Mouse (Mus musculus): ENCODE data around the gene Hist1h2bn. TPM values are rescaled to one million over a fixed set of nuclear protein-coding genes. Genes with fewer than 3 reads are reported as not detected.
"Not testable (repeated sequence)": the region's sequence is repeated elsewhere in the genome, so short reads cannot be mapped to it uniquely, and the experiment has no call there.

Hist1h2bn gene
- polyA plus RNA-seq, 1 experiment = 1.1 TPM

DNA sequence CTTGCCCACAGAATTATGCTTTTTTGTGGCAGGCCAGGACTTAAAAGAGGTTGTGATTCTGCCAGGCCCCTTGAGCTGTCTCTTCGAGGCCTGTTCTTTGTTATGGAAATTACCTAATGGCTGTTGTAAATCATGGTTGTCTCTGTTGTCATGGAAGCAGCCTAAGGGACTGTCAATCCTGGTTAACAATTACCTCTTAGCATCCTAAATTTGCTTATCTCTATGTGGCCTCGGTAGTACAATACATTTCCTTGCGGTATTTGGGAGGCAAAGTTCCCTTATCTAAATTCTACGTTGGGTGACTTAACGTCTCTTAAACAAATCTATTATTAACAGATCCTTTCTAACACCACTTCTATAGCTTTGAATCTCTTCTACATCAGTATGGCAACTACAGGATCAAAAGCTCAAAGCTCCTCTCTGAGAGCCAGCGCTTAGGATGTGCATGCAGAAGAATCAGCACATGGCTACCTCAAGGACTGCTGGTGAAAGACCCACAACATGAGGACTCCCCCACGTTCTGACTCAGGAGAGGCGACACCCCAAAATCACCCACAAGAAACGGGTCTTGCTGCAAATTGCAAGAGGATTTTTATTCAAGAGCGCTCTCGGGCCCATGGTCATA is 25.9 kb upstream of the Hist1h2bn start:
- DNase-seq (ENCODE audit: low read depth) = no peak

DNA sequence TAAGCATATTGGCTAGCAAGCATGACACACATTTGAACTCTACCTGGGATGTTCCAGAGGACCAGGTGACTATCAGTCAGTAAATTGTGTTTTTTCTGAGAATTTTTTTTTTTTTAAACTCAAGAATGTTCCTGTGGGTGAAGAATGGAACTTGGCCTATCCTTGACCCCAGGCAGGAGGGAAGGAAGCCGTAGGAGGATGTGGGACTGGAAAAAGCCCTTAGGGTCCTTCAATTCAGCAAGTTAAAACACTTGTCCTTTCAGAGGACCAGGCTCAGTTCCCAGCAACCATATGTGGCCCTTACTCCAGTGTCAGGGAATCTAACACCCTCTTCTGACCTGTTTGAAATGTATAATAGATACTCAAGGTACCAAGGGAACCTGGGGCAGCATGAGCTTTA is 24.4 kb upstream of the Hist1h2bn start:
- no peak for DNase-seq (ENCODE audit: low read depth)

DNA sequence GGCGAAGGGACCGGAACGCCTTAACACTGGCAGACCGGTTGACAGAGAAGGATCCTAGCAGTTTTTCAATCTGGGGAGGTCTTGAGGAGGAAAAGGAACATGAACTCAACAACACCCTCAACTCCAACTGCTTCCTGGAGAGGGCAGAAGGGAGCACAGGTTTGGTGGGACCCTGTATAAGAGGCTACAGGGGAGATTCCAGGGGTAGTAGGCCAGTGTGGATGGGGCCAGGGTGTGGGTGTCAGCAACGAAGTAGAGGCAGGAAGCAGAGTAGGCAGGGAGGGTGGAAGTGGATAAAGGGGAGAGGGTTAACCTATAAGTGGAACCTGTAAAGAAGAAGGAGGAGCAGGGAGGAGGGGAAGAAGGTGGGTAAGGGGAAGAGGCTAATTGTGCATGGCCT is 20.5 kb upstream of the Hist1h2bn start:
- no peak for DNase-seq (ENCODE audit: low read depth)

DNA sequence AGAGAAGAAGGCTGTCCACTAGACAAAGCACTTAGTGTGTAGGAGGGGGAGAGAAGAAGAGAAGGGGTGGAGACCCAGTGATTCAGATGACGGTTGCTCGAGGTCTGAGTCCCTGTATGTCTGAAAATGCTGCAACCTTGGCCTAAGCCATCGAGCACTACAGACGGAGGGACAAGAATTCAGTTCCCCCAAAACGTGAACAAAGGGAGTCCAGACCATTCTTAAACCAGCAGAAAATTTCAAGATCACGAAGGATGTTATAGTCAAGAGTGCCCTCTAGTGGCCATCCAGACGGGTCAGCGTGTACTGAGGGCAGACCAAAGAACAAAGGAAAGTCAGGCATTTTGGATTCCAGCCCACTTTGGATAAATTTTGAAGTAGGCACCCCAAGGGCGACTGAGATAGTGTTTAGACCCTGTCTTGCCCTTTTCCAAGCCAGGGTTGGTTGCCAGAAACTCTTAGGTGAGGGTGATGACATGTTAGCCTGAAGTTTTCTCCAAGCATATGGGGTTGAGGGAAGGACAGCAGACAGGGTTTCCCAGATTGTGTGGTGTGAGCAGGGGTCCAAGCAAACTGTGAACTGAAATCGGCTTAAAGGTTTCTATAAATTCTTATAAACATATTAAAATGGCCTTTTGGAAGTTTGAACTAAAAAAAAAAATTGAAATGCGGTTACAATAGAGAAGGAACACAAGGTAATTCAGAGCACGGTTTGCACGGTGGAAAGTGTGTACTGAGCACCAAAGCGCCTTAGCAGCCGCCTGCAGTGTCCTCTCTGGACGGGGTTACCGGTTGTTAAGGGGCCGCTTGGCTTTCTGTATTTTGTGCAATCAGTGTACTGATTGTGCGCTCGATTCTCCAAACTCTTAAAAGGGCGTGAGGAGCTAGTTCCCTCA is 19.7 kb upstream of the Hist1h2bn start:
- DNase-seq (ENCODE audit: low read depth) = no peak

DNA sequence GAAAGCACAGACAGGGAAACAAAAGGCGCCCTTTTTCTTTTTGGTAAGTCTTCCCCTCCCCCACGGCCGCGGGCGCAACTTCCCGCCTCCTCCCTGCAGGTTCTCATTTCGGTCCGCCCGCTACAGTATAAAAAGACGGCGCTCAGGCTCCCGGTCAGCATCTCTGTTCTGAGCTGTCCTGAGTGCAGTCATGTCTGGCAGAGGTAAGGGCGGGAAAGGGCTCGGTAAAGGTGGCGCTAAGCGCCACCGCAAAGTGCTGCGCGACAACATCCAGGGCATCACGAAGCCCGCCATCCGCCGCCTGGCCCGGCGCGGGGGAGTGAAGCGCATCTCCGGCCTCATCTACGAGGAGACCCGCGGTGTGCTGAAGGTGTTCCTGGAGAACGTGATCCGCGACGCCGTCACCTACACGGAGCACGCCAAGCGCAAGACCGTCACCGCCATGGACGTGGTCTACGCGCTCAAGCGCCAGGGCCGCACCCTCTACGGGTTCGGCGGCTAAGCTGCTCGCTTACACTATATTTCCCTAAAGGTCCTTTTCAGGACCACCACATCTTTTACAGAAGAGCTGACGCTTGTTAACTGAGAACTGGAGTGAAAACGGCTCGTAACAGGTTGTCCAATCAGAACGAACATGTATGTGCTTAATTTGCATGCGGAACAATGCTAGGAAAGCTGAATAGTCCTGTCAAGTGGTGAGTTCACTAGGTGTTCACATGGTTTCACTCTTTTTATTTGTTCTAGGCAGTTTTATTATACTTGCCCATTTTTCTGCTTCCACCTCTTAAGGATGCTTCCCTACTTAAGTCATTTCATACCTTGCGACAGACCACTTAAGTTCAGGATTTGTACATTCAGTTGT is 18.8 kb upstream of the Hist1h2bn start, which contains the start of gene Hist1h4j:
TSS of gene Hist1h4j (plus strand) at position 159 of the 862 bp plus-strand sequence.
- not testable (repeated sequence) for DNase-seq (ENCODE audit: low read depth)

DNA sequence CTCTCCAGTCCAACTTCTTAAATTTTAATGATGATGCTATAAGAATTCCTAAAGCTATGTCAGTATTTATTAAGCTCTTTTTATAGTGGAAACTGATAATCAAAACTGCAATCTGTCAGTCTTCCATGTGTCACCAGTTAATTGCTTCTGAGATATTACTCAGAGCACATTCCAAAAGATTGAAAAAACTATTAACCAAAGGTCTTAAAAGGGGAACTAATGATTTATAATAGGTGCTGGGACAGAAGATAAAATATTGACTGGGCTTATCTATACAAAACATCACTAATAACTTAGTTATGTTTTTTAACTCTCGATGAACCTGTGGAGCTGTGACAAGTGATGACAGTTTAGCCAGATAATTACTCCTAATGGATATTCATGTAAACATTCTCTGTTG is 8.9 kb upstream of the Hist1h2bn start:
- no peak for DNase-seq (ENCODE audit: low read depth)

DNA sequence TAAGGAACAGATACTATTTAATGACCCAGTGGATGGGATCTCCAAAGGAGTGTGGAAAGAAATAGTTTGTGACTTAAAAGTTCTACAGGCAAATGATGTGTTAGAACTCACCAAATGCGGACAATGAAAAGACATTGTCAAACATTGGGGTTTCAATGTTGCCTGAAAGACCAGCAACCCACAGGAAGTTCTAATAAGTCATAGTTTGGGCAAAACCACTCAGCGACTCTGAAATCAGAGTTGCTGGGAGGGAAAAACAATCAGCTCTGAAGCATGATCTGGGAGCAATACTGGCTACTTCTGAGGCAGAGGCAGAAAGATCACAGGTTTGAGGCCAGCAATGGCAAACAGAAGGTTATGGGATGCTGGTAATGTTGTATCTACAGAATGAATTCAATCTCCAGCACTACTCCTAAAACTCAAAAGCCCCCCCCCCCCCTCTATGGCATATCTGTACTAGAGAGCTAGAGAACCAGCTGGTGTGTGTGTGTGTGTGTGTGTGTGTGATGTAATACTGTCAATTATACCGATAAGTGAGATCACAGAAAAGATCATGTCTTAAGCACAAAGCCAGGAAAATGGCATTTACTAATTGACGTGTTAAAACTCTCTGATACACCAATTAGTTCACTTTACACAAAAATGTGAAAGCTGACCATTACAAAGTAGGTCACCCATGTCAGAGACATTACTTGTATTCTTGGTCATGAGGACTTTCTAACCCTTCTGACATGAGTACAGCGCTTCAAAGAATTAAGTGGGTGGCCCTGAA is 4.3 kb upstream of the Hist1h2bn start:
- no peak for DNase-seq (ENCODE audit: low read depth)

DNA sequence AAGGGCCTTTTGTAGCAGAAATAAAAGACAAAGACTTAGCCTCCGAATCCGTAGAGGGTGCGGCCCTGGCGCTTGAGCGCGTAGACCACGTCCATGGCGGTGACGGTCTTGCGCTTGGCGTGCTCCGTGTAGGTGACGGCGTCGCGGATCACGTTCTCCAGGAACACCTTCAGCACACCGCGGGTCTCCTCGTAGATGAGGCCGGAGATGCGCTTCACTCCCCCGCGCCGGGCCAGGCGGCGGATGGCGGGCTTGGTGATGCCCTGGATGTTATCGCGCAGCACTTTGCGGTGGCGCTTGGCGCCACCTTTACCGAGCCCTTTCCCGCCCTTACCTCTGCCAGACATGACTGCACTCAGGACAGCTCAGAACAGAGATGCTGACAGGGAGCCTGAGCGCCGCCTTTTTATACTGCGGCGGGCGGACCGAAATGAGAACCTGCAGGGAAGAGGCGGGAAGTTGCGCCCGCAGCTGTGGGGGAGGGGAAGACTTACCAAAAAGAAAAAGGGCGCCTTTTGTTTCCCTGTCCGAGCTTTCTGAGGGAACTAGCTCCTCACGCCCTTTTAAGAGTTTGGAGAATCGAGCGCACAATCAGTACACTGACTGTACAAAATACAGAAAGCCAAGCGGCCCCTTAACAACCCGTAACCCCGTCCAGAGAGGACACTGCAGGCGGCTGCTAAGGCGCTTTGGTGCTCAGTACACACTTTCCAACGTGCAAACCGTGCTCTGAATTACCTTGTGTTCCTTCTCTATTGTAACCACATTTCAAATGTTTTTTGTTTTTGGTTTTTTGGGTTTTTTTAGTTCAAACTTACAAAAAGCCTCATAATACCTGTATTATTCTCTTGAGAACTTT is 3.5 kb upstream of the Hist1h2bn start, which contains the start of gene Hist1h4k:
TSS of gene Hist1h4k (minus strand) at position 347 of the 859 bp plus-strand sequence.
- not testable (repeated sequence) for DNase-seq (ENCODE audit: low read depth)

DNA sequence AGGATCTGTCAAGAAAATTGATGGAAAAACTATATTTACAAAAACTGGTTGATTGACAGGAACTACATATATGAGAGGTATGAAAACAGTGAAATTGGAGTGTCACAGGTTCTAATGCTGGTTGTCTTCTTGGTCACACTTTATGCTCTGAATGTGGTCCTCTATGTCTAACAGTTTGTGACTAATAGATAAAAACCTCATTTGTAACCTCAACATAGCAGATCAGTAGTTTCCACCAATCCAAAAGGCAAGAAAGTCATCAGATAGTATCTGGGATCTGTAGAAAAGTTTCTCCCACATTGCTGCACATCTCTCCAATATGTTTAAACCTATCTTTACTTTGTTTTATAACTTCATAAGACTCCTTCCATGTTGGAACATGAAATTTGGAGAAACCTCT is 2.5 kb upstream of the Hist1h2bn start:
- no peak for DNase-seq (ENCODE audit: low read depth)

DNA sequence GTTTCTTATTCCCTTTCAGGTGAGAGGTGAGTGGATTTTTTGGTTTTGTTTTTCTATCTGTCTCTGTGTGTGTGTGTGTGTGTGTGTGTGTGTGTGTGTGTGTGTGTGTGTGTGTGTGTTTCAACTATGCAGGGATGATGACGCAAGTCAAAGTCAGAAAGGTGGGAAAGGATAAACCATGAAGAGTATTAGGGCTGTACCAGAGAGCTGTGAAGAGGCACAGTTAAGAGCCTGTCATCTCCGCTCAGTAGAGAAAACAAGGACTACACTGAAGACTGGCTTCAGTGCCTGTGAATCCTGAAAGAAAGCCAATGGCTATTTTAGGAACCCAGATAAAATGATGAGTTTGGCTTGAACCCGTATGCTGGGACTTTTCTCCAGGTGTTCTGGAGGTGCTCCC is 2.1 kb upstream of the Hist1h2bn start:
- DNase-seq (ENCODE audit: low read depth) = no peak

DNA sequence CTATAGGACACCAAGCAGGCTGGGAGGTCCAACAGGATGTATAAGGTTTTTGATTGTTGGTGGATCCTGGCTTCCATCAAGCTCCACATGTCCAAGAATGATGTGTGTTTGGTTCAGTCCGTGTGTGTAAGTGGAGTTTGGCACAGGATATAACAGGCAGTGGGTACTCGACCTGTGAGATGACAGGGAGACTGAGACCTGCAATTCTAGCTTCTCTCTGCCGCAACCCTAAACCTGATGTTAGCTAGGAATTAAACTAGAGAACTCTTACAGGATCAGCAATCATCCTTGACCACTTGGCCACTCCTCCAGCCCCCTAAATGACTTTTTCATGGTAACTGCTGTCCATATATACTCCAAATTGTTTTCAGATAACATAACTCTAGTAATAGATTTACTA is 1.6 kb upstream of the Hist1h2bn start:
- DNase-seq (ENCODE audit: low read depth) = no peak

DNA sequence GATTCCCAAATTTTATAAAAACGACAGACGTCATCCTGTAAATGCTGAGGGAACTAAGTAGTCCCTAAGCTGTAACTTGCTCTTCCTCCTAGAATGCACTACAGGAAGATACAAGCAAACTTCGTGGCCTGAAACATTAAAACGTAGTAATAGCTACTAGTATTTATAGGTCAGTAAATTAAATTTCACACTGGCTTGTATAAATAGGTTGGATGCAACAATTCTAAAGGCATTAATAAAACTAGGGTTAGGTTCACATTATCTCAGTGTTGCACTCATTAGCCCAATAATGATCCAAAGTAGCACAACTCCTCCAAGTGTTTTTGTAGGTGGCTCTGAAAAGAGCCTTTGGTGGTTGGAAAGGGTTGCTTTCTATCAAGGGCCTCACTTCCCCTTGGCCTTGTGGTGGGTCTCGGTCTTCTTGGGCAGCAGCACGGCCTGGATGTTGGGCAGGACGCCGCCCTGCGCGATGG is 836 bp upstream of the Hist1h2bn start:
- DNase-seq (ENCODE audit: low read depth) = no peak

DNA sequence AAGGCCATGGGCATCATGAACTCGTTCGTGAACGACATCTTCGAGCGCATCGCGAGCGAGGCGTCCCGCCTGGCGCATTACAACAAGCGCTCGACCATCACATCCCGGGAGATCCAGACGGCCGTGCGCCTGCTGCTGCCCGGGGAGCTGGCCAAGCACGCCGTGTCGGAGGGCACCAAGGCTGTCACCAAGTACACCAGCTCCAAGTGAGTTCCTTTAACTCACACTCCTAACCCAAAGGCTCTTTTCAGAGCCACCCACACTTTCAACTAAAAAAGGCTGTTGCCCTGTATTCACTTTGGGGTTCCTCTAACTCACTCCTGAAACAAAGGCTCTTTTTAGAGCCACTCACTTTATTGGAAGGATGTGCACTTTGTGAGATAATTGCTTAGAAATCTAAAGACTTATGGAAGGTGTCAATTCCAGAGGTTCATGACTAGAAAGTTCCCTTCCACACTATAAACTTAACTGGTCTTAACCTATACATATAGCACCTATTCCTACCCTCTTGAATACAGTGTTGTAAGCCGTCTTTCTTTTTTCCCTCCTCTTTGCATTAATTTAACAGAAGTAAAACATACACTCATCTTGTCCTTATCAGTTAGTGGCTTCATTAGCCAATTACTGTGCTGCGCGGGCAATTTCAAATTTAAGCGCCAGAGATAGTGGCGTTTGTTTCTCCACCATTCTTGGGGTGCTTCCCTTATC is 525 bp downstream of the Hist1h2bn start:
- not testable (repeated sequence) for DNase-seq (ENCODE audit: low read depth)

DNA sequence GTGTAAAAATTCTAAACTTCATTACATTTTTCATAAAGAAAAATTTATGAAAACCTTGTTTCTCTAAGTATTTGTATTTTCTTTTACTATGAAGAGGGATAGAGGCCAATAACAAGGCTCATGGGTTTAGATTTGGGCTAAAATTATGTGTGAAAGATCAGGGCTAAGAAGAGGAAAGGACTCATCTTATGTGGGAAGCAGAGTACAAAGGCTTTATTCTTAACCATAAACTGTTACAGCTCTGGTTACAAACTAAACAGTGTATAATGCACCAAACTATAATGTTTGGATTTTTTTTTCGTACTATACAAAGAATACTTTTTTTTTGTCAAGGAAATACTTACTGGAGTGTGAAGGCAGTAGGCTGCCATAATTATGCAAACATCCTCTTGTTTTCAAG is 1.8 kb downstream of the Hist1h2bn start:
- DNase-seq (ENCODE audit: low read depth) = no peak

DNA sequence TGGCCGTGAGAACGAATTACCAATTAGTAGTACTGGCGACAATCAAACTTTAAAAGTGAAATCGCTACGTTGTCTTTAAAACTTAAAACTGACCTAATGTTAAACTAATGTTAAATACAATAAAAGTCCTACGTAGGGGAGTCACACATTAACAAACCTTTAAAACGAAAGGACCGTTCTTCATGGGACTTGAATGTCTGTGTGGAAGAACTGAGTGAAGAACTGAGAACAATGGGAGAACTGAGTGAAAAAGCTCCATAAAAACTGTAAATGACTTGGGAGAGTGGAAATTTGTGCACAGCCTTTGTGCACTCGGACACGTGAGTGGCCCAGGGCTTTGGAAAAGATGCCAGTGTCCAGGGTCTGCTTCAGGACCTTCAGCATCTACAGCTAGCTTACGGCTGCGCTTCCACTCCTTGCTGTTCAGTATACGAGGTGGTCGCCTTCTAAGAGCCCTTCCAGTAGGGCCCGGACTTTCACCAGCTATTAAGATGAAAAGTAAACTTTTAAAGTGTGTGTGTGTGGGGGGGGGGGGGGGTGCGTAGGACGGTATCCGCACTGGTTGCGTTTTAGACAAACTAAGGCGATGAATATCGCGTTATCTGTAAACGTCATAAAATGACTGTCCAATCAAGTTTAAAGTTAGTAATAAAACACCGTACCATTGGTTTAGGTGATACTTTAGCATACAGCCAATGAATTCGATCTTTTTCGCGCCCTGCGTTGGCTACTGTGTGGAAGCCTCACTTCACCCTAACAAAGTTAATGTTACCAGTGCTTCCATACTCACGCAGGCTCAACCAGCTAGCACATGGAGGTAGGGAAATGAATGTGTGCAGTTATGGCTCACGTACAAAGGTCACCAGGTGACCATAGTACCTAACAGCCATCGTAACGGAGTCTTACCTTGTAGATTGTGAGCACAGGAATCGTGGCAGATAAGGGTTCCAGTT is 25.2 kb downstream of the Hist1h2bn start:
- no peak for DNase-seq (ENCODE audit: low read depth)

DNA sequence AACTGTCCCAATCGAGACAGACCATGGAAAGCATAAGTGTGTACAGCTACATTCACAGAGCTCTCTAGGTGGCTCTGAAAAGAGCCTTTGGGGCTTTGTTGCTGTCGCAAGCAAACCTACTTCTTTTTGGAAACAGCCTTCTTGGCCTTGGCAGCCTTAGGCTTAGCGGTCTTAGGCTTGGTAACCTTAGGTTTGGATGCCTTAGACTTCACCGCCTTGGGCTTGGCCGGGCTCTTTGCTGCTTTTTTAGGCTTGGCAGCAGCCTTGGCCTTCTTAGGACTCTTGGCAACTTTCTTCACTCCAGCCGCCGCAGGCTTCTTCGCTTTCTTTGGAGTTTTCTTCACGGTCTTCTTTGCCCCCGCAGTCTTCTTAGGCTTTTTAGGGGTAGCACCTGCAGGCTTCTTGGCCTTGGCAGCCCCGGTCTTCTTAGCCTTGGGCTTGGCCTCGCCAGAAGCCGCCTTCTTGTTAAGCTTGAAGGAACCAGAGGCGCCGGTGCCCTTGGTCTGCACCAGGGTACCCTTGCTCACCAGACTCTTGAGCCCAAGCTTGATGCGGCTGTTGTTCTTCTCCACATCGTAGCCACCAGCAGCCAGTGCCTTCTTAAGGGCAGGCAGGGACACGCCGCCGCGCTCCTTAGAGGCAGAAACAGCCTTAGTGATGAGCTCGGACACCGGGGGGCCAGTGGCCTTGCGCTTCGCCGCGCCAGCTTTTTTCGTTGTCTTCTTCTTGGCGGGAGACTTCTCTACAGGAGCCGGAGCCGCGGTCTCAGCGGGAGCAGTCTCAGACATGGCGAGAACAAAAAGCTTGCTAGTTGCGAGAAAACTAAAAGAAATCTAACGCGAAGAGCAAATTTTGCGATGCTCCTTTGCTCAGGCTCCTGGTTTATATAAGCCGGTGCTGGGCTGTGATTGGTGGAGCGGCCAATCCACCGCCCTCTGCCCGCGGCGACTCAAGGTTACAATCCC is 26.1 kb downstream of the Hist1h2bn start, which contains the start of gene Hist1h1b:
TSS of gene Hist1h1b (minus strand) at position 859 of the 965 bp plus-strand sequence.
- DNase-seq (ENCODE audit: low read depth) = no peak

DNA sequence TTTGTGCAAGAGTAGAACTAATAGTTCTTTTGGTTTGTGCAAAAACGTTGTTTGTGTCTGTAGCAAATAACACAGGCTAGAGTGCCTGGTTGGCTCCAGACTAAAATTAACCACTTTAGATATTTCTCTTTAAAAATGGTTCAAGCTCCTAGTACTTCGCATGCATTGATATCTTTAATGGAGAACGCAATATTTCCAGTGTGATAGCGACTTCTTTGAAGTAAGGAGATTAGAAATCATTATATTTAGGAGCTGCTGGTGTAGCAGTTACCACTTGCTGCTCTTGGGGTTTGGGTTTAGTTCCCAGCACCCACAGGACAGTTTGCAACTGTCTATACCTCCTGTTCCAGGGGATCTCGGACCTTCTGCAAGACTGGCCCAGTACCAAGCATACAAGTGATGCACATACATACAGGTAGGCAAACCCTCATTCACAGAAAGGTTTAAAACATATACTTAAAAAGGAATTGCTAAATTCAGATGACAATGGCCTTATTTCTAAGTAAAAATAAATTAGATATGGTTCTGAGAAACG is 27.2 kb downstream of the Hist1h2bn start:
- no peak for DNase-seq (ENCODE audit: low read depth)

All from gonadal fat pad, adult 2 months (tissue).